Mouse (Mus musculus) gastrocnemius, postnatal 25 days (tissue): Measurements from ENCODE around the gene Rnf220. TPM values are rescaled to one million over a fixed set of nuclear protein-coding genes. Genes with fewer than 3 reads are reported as not detected.

Experiments
- DNase-seq: peaks from one replicate; pipeline ENCODE4 v3.0.0; 2022
- long read RNA-seq, 2 experiments: library from polyadenylated mRNA; stranded (forward); transcript quantifications; one replicate each; pipeline ENCODE4 v2.0.0; 2021
- total RNA-seq, 2 experiments: library from RNA; stranded (reverse); gene quantifications; 1 replicate in 1 of 2; 2 replicates in 1 of 2; pipeline ENCODE4 v1.2.3; 2021

The Rnf220 gene
- total RNA-seq = 10 to 100 TPM; 48.0 to 49.1 TPM
- long read RNA-seq, experiment 1, transcript Rnf220-214 (3 exons, 728 nt) = major isoform, 5 of 40 reads
- long read RNA-seq, experiment 1, partial matches to known transcripts = 1 of 40 reads
- long read RNA-seq, experiment 1, other reads (novel, unspliced or antisense) = 31 of 40 reads
- long read RNA-seq, experiment 2, transcript Rnf220-212 (11 exons, 1,949 nt) = major isoform, 7 of 59 reads
- long read RNA-seq, experiment 2, transcript Rnf220-214 (3 exons, 728 nt) = minor isoform, 6 of 59 reads
- long read RNA-seq, experiment 2, partial matches to known transcripts = 10 of 59 reads
- long read RNA-seq, experiment 2, other reads (novel, unspliced or antisense) = 36 of 59 reads

- DNase-seq = peak; percentile 36
Measured at GRCm38 (mm10) chr4:117496482-117497165, at the start of gene Rnf220. Rnf220 (minus strand) TSS chr4:117497052.

- no peak for DNase-seq
Measured at GRCm38 (mm10) chr4:117546616-117547015, 49.8 kb upstream of the Rnf220 start.

- no peak for DNase-seq
Measured at GRCm38 (mm10) chr4:117545448-117545847, 48.6 kb upstream of the Rnf220 start.

GRCm38 (mm10) chr4:117540571-117540970, 43.7 kb upstream of the Rnf220 start:
- no peak for DNase-seq

GRCm38 (mm10) chr4:117539329-117539980, 42.6 kb upstream of the Rnf220 start:
- DNase-seq = no peak

- no peak for DNase-seq
Measured at GRCm38 (mm10) chr4:117537002-117537401, 40.1 kb upstream of the Rnf220 start.

GRCm38 (mm10) chr4:117535496-117536200, 38.8 kb upstream of the Rnf220 start:
- no peak for DNase-seq

GRCm38 (mm10) chr4:117529843-117530242, 33.0 kb upstream of the Rnf220 start:
- DNase-seq = no peak

GRCm38 (mm10) chr4:117527952-117528351, 31.1 kb upstream of the Rnf220 start:
- no peak for DNase-seq

GRCm38 (mm10) chr4:117527116-117527899, 30.5 kb upstream of the Rnf220 start:
- DNase-seq = no peak

- no peak for DNase-seq
Measured at GRCm38 (mm10) chr4:117525990-117526389, 29.1 kb upstream of the Rnf220 start.

GRCm38 (mm10) chr4:117521350-117521749, 24.5 kb upstream of the Rnf220 start:
- no peak for DNase-seq

- no peak for DNase-seq
Measured at GRCm38 (mm10) chr4:117518246-117518645, 21.4 kb upstream of the Rnf220 start.

GRCm38 (mm10) chr4:117499043-117499442, 2.2 kb upstream of the Rnf220 start:
- no peak for DNase-seq

GRCm38 (mm10) chr4:117495869-117496401, 917 bp downstream of the Rnf220 start:
- no peak for DNase-seq

GRCm38 (mm10) chr4:117494911-117495501, 1.8 kb downstream of the Rnf220 start:
- peak; percentile 42 for DNase-seq

- DNase-seq = no peak
Measured at GRCm38 (mm10) chr4:117493905-117494851, 2.7 kb downstream of the Rnf220 start.

GRCm38 (mm10) chr4:117493161-117493568, 3.7 kb downstream of the Rnf220 start:
- no peak for DNase-seq

GRCm38 (mm10) chr4:117491840-117492239, 5.0 kb downstream of the Rnf220 start:
- no peak for DNase-seq

GRCm38 (mm10) chr4:117489975-117490374, 6.9 kb downstream of the Rnf220 start:
- no peak for DNase-seq
